Mouse (Mus musculus) ovary, adult 2 months (tissue): ENCODE results near the gene Srp54b. TPM values are rescaled to one million over a fixed set of nuclear protein-coding genes. Genes with fewer than 3 reads are reported as not detected.

Experiments used
- polyA plus RNA-seq: library from polyadenylated mRNA; depleted of rRNA; stranded (reverse); fragments of >200 nt; gene quantifications from 2 replicates; pipeline ENCODE4 v1.2.3, GENCODE M21; 2012; rRNA removed

Gene Srp54b
- 16.8 and 41.4 TPM in 2 replicates for polyA plus RNA-seq

DNA sequence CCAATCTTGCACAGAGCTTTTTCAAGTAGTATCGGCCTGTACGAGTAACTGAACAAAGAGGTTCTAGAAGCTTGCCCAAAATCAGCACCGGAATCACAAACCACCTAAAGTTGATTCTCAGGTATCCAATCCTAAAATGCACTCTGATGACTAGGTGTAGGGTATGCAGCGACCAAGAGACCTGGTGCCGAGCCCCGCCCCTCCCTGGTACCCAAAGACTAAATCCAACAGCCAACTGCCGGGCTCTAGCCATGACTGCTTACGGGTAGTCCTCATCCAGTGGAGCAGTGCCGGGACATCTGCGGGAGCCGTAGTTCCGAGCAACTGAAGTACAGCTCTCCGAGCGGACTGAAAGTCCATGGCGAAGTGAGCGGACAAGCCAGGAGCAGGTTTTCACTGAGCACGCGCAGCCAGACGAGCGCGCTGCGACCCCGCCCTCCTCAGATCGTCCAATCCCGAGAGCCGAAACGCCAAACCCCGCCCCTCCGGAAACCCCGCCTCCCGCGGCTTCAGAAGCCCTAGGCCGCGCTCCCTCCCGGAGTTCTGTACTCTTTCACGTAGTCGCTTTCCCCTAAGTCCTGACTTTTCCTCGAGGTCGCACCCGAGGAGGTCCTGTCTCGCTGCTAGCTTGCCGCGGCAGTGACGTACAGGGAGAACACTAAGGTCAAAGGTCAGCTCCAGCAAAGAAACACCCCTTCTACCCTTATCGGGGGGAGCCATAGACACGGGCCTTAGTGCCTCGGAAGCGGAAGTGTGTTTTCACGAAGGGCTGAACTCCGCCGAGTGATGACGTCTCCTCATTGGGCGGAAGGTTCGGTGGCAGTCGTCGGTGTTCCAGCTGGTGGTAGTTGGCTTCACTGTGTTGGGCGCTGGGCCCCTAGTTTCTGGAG, at the start of gene Srp54b:
Gene Srp54b (plus strand): TSS at position 546 of the 890 bp plus-strand sequence.

DNA sequence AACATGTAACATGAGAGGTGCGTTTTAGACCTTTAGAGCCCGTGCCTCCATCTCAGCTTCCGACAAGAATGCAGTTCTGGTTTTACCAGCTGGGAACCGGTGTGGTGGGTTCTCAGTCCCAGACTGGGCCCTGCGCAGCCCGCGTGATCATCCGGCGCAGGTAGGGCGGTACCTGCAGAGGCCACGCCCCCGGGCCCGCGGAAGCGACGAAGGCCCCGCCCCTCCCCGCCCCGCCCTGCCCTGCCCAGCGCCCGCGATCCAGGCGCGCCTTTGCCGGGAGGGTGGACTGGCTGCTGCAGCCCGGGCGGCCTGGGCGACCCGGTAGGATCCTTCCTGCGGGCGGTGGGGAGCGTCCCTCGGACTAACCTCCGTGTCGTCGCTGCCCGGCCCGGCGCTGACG, 30.7 kb upstream of the Srp54b start, which contains the start of gene Fam177a:
Gene Fam177a (plus strand): TSS at position 228 of the 400 bp plus-strand sequence.

DNA sequence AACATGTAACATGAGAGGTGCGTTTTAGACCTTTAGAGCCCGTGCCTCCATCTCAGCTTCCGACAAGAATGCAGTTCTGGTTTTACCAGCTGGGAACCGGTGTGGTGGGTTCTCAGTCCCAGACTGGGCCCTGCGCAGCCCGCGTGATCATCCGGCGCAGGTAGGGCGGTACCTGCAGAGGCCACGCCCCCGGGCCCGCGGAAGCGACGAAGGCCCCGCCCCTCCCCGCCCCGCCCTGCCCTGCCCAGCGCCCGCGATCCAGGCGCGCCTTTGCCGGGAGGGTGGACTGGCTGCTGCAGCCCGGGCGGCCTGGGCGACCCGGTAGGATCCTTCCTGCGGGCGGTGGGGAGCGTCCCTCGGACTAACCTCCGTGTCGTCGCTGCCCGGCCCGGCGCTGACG, 44.4 kb downstream of the Srp54b start, which contains the start of gene 1700047I17Rik2:
Gene 1700047I17Rik2 (plus strand): TSS at position 287 of the 400 bp plus-strand sequence.

DNA sequence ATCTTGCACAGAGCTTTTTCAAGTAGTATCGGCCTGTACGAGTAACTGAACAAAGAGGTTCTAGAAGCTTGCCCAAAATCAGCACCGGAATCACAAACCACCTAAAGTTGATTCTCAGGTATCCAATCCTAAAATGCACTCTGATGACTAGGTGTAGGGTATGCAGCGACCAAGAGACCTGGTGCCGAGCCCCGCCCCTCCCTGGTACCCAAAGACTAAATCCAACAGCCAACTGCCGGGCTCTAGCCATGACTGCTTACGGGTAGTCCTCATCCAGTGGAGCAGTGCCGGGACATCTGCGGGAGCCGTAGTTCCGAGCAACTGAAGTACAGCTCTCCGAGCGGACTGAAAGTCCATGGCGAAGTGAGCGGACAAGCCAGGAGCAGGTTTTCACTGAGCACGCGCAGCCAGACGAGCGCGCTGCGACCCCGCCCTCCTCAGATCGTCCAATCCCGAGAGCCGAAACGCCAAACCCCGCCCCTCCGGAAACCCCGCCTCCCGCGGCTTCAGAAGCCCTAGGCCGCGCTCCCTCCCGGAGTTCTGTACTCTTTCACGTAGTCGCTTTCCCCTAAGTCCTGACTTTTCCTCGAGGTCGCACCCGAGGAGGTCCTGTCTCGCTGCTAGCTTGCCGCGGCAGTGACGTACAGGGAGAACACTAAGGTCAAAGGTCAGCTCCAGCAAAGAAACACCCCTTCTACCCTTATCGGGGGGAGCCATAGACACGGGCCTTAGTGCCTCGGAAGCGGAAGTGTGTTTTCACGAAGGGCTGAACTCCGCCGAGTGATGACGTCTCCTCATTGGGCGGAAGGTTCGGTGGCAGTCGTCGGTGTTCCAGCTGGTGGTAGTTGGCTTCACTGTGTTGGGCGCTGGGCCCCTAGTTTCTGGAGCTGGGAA, 75.0 kb downstream of the Srp54b start, which contains the start of gene Srp54c:
Gene Srp54c (plus strand): TSS at position 543 of the 894 bp plus-strand sequence.

Other genes with a start within 250 kb of the Srp54b start
- gene Gm20403, start 168.6 kb upstream of the Srp54b start, polyA plus RNA-seq, result not detected in 2 replicates
- gene Baz1a, start 140.8 kb upstream of the Srp54b start, polyA plus RNA-seq, result 2.2 and 3.3 TPM in 2 replicates
- 3.9 and 5.0 TPM in 2 replicates for gene 2700097O09Rik, start 75.0 kb upstream of the Srp54b start, polyA plus RNA-seq
- 17.1 and 25.0 TPM in 2 replicates for gene Srp54a, start 74.8 kb upstream of the Srp54b start, polyA plus RNA-seq
- 3.4 and 6.5 TPM in 2 replicates for gene Fam177a, start 30.6 kb upstream of the Srp54b start, polyA plus RNA-seq
- gene 1700047I17Rik2, start 44.5 kb downstream of the Srp54b start, polyA plus RNA-seq, result not detected in 2 replicates
- 3.0 and 5.1 TPM in 2 replicates for gene Srp54c, start 75.1 kb downstream of the Srp54b start, polyA plus RNA-seq
- gene 1110008L16Rik, start 144.5 kb downstream of the Srp54b start, polyA plus RNA-seq, result 5.0 and 6.0 TPM in 2 replicates
- 1.1 TPM in 2 replicates for gene Ppp2r3c, start 147.9 kb downstream of the Srp54b start, polyA plus RNA-seq
- gene Psma6, start 229.1 kb downstream of the Srp54b start, polyA plus RNA-seq, result 26.2 and 29.5 TPM in 2 replicates